Mouse (Mus musculus) liver, postnatal 0 days (tissue): ENCODE results near the gene Cdk14.

Source experiments
- CTCF ChIP-seq: sonication (generic); IDR thresholded peaks from 2 replicates; pipeline ENCODE4 v1.5.1; 2016; ENCODE audit warnings: antibody characterized with exemption, low read depth
- EP300 ChIP-seq: IDR thresholded peaks from 2 replicates; pipeline ENCODE4 v1.6.1; 2016; ENCODE audit warnings: antibody characterized with exemption, low read depth, mild to moderate bottlenecking

- TF ChIP-seq EP300 (no peak), CTCF (no peak)
Observed at GRCm38 (mm10) chr5:5419253-5419652, 859 bp downstream of the Cdk14 start.
